Mouse (Mus musculus): ENCODE data around the gene Ccdc87.
"Not testable (repeated sequence)": the region's sequence is repeated elsewhere in the genome, so short reads cannot be mapped to it uniquely, and the experiment has no call there.

The Ccdc87 gene

GRCm38 (mm10) chr19:4839149-4839548 lies at the start of gene Ccdc87, which contains the start of gene Ccs:
Gene Ccdc87 (plus strand): TSS chr19:4839366.
Gene Ccs (minus strand): TSS chr19:4839332.
- DNase-seq (ENCODE audit: low spot score): peak; percentile 95

GRCm38 (mm10) chr19:4793281-4793830 lies 45.8 kb upstream of the Ccdc87 start:
- no peak for DNase-seq (ENCODE audit: low spot score)

DNA sequence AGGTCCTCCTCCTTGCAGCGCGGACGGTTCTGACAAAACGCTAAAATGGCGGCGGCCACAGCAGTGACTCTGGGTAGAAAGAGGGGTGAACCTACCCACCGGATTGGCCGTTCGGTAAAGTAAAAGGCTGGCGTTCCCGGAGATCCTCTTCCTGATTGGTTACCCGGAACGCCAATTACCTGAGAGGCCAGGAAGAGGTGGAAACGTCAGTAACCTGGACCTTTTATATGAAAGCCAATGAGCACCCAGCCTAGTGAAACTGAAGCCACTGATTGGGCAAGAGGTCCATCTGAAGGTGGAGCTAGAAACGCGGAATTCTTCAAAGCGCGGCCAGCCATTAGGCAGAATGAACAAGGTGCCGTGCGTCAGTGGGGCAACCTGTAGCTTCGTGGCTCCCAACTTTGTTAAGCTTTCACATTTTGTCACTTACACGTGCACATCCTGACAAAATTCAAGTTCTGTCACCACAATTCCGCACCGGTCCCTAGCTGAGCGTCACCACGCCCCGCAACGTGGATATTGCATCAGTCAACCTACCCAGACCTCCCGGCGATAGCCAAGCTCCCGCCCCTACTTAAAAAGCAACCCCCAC lies 45.2 kb upstream of the Ccdc87 start, which contains the start of gene Rbm4:
TSS of gene Rbm4 (minus strand) at position 71 of the 592 bp plus-strand sequence.
- DNase-seq (ENCODE audit: low spot score): peak; percentile 99

- DNase-seq (ENCODE audit: low spot score): no peak
Observed at GRCm38 (mm10) chr19:4795929-4796328, 43.2 kb upstream of the Ccdc87 start.

DNA sequence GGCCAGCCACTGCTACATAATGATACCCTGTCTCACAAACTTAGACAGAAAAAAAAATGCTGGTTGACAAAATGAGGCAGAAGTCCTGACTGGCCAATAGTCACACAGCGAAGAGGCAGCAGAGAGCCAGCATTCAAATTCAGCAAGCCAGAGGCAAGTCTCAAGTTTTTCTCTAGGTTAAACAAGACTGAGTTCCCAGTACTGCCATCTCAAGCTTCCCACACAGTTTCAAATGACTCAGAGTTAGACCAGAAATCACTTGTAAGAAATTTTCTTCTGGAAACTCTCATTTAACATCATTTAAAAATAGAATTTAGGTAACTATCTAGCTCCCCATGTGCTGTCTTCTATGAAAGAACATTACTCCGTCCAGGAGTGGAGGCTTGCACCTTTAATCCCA lies 41.3 kb upstream of the Ccdc87 start:
- DNase-seq (ENCODE audit: low spot score): no peak

DNA sequence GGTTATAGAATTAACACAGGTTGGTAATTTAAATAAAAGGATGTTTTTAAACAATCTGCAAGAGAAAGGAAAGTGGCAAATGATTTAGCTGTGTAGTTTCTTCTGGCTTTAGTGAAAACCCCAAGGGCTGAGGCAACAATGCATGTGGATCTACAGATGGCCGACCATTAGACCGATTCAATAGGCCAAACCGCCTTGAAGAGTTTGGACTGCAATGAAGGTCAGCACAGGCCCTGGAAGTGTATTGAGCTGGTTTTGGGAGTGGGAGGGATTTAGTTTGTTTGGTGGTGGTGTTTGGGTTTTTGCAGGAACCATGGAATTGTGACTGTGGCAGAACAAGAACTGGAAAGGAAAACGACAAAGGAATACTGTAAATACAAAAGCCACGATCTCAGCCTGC lies 40.1 kb upstream of the Ccdc87 start:
- no peak for DNase-seq (ENCODE audit: low spot score)

DNA sequence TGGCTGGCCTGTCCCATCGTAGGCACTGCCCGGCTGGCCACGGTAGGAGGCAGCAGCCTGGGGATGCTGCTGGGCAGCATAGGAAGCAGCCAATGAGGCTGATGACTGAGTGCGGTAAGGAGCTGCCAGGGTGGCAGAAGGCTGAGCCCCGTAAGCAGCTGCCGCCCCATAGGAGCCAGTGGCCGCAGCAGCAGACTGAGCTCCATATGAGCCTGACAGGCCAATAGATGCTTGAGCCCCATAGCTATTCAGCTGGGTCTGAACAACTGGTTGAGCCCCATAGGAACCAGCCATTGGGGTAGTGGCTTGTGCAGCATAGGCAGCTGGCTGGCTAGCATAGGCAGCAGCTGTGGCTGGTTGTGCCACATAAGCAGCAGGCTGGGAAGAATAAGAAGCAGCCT lies 36.5 kb upstream of the Ccdc87 start:
- DNase-seq (ENCODE audit: low spot score): no peak

GRCm38 (mm10) chr19:4803283-4803682 lies 35.9 kb upstream of the Ccdc87 start:
- DNase-seq (ENCODE audit: low spot score): no peak

- no peak for DNase-seq (ENCODE audit: low spot score)
Observed at GRCm38 (mm10) chr19:4810309-4810708, 28.9 kb upstream of the Ccdc87 start.

- DNase-seq (ENCODE audit: low spot score): no peak
Observed at GRCm38 (mm10) chr19:4810746-4811062, 28.5 kb upstream of the Ccdc87 start.

- DNase-seq (ENCODE audit: low spot score): peak; percentile 99
Observed at GRCm38 (mm10) chr19:4811063-4811908, 27.9 kb upstream of the Ccdc87 start, which contains the start of the genes Gm21992 and Rbm14. Gene Gm21992 (minus strand): TSS chr19:4811612. Gene Rbm14 (minus strand): TSS chr19:4811634.

DNA sequence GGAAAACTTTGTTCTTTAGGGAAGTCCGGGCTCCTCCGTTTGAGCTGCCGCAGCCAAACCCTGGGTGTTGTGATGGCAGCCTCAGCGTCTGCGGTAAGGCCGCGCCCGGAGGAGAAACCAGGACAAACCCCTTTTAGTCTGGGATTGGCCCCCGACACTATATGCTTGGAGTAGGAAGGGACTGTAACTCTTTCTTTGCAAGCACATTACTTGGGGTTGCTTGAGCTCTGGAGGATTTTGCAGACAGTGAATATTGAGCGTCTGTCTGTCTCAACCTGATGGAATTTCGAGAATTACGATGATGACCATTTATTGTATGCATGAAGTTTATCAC lies 27.3 kb upstream of the Ccdc87 start:
- DNase-seq (ENCODE audit: low spot score): no peak

DNA sequence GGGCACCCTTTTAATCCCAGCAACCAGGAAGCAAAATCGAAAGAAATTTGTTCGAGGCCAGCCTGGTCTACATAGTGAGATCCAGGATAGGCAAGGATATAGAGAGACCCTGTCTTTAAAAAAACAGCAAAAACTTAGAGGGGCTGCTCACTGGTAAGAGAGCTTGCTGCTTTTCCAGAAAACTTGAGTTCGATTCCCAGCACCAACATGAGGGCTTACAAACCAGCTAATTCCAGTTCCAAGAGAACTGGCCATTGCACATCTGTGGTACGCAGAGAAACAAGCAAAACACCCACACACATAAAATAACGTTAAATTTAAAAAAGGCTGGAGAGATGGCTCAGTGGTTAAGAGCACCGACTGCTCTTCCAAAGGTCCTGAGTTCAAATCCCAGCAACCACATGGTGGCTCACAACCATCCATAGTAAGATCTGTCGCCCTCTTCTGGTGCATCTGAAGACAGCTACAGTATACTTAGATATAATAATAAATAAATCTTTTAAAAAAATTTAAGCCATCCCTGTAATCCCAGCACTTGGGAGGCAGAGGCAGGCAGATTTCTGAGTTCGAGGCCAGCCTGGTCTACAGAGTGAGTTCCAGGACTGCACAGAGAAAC lies 26.7 kb upstream of the Ccdc87 start:
- DNase-seq (ENCODE audit: low spot score): not testable (repeated sequence)

GRCm38 (mm10) chr19:4813015-4813414 lies 26.2 kb upstream of the Ccdc87 start:
- peak; percentile 70 for DNase-seq (ENCODE audit: low spot score)

DNA sequence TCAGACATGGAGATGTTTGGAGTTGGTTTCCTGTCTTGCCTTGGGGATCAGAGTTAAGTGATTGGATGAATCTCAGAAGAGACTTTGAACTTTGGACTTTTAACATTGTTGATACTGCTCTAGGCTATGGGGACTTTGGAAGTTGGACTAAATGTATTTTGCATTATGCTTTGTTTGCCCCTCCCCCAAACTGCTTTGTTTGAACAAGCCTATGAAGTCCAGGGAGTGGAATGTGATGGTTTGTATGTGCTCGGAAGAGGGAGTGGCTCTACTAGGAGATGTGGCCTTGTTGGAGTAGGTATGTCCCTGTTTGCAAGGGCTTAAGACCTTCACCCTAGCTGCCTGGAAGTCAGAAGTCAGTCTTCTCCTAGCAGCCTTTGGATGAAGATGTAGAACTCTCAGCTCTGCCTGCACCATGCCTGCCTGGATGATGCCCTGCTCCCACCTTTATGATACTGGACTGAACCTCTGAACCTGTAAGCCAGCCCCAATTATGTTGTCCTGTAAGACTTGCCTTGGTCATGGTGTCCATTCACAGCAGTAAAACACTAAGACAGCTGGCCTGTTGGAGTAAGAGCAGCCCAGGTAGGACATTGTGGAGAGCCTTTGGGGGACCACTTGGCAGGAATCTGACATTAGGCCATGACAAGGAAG lies 21.9 kb upstream of the Ccdc87 start:
- DNase-seq (ENCODE audit: low spot score): no peak

GRCm38 (mm10) chr19:4820678-4821303 lies 18.4 kb upstream of the Ccdc87 start:
- DNase-seq (ENCODE audit: low spot score): peak; percentile 68

- DNase-seq (ENCODE audit: low spot score): no peak
Observed at GRCm38 (mm10) chr19:4828444-4829114, 10.6 kb upstream of the Ccdc87 start.

- no peak for DNase-seq (ENCODE audit: low spot score)
Observed at GRCm38 (mm10) chr19:4829156-4829555, 10.0 kb upstream of the Ccdc87 start.

- DNase-seq (ENCODE audit: low spot score): peak; percentile 41
Observed at GRCm38 (mm10) chr19:4833977-4834376, 5.2 kb upstream of the Ccdc87 start.

DNA sequence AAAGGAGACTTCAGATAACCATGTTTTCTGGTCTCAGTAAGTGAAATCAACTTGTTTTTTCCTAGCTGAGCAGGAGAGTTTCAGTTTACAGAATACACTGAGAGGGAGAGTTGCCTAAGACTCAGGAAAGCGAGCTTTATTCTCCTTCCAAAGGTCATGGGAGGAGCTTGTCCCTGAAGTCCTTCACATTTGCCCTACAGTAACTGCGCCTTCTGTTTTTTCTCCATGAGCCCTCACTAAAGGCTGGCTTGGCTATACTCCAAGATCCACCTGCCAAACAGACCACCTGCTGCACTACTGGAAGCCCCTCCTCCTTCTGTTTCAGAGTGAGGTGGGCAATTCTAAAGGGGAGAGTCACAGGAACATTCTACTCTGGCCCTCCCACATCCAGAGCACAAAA lies 3.1 kb upstream of the Ccdc87 start:
- no peak for DNase-seq (ENCODE audit: low spot score)

DNA sequence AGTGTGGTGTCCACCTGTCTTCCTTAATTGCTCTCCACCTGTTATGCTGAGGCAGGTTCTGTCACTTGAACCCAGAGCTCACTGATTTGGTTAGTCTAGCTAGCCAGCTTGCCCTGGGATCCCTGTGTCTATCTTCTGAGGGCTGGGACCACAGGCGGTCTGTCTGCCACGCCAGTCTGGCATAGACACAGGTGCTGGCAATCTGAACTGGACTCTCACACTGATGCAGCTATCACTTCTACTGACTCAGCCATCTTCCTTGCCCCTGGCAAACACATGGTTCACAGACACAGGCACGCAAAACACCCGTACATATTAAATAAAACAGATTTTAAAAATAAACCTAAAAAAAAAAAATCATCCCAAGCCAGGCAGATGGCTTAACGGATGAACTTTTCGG lies 2.1 kb upstream of the Ccdc87 start:
- no peak for DNase-seq (ENCODE audit: low spot score)
